Mouse (Mus musculus): ENCODE data around the gene Kti12.

- TF ChIP-seq POLR2A (IDR thresholded peaks at IDR 0.05; ENCODE audit: borderline replicate concordance, extremely low read depth, insufficient read depth, insufficient read length, poor library complexity, severe bottlenecking): no peak
- TF ChIP-seq CTCF (IDR thresholded peaks at IDR 0.05; ENCODE audit: borderline replicate concordance, extremely low read depth, insufficient read depth, insufficient read length): no peak
Measured at GRCm38 (mm10) chr4:108887456-108887855, 39.9 kb downstream of the Kti12 start.
